8 mouse cellular contexts compared by ENCODE assay signal in the genomic region with DNA sequence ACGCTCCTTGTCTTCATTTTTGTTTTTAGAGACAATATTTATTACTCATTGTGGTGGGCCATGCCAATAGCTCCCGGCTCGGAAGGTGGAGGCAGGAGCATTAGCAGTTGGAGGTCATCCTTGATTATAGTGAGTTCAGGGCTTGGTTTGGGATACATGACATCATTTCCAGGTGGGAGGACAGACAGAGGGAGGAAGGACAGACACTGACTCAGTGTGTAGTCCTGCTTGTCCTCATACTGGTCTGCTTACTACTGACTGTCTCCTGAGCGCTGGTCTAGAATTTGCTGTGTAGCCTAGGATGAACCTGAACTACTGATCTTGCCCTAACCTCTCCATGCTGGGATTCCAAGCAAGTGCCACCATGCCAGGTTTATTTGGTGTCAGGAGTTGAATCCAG. TPM values are rescaled to one million over a fixed set of nuclear protein-coding genes. Genes with fewer than 3 reads are reported as not detected.
DNase-seq lines count a peak whose midpoint lies in the region; ATAC-seq lines count a peak whose summit lies in the region.

TSS of gene Desi1 (minus strand) at position 101 of the 400 bp plus-strand sequence.

- no peak within 1 kb of the TSS for H3K4me2 ChIP-seq in lung, embryonic 16.5 days (ENCODE audit: low read depth, low read length)
- no peak within 1 kb of the TSS for H3K4me2 ChIP-seq in heart, embryonic 15.5 days
- H3K4me2 ChIP-seq in stomach, embryonic 16.5 days (ENCODE audit: low read depth, low read length) = no peak within 1 kb of the TSS

- no peak for DNase-seq in lung, adult 18-20 months
- no peak for DNase-seq in embryonic facial prominence, embryonic 10.5 days (ENCODE audit: low spot score)
- DNase-seq in limb, embryonic 10.5 days (ENCODE audit: low spot score) = no peak
- no peak for DNase-seq in spleen, postnatal 14 days (ENCODE audit: low spot score in 2 of 2)

- H3K4me1 ChIP-seq in lung, embryonic 16.5 days (replicated peaks; ENCODE audit: control insufficient read depth, insufficient read depth, low read length) = no peaks in the 10 kb centered on the region
- no peaks in the 10 kb centered on the region for H3K4me1 ChIP-seq in embryonic facial prominence, embryonic 10.5 days
- no peaks in the 10 kb centered on the region for H3K4me1 ChIP-seq in heart, embryonic 15.5 days (replicated peaks)
- H3K4me1 ChIP-seq in limb, embryonic 10.5 days = no peaks in the 10 kb centered on the region
- no peaks in the 10 kb centered on the region for H3K4me1 ChIP-seq in stomach, embryonic 16.5 days (ENCODE audit: control insufficient read depth, insufficient read depth, low read length)

- no peaks in the 10 kb centered on the region for H3K27me3 ChIP-seq in lung, embryonic 16.5 days (ENCODE audit: control insufficient read depth, insufficient read depth, low read depth, low read length)
- H3K27me3 ChIP-seq in embryonic facial prominence, embryonic 10.5 days (replicated peaks; ENCODE audit: low read depth, poor library complexity, severe bottlenecking) = no peaks in the 10 kb centered on the region
- no peaks in the 10 kb centered on the region for H3K27me3 ChIP-seq in heart, embryonic 15.5 days
- H3K27me3 ChIP-seq in limb, embryonic 10.5 days (ENCODE audit: low read depth, poor library complexity, severe bottlenecking) = no peaks in the 10 kb centered on the region
- no peaks in the 10 kb centered on the region for H3K27me3 ChIP-seq in stomach, embryonic 16.5 days (ENCODE audit: control insufficient read depth, insufficient read depth, low read length)

- no peak within 1 kb of the TSS for H3K4me3 ChIP-seq in lung, embryonic 16.5 days (ENCODE audit: low read length)
- no peak within 1 kb of the TSS for H3K4me3 ChIP-seq in embryonic facial prominence, embryonic 10.5 days
- H3K4me3 ChIP-seq in heart, embryonic 15.5 days = no peak within 1 kb of the TSS
- no peak within 1 kb of the TSS for H3K4me3 ChIP-seq in limb, embryonic 10.5 days
- H3K4me3 ChIP-seq in stomach, embryonic 16.5 days (replicated peaks; ENCODE audit: low read length) = no peak within 1 kb of the TSS

- H3K27ac ChIP-seq in lung, embryonic 16.5 days (ENCODE audit: low read length) = no peak within 1 kb of the TSS
- no peak within 1 kb of the TSS for H3K27ac ChIP-seq in embryonic facial prominence, embryonic 10.5 days (replicated peaks)
- H3K27ac ChIP-seq in heart, embryonic 15.5 days = no peak within 1 kb of the TSS
- no peak within 1 kb of the TSS for H3K27ac ChIP-seq in limb, embryonic 10.5 days
- H3K27ac ChIP-seq in stomach, embryonic 16.5 days (ENCODE audit: low read length) = no peak within 1 kb of the TSS

- no peak for ATAC-seq in lung, embryonic 16.5 days (ENCODE audit: low read depth)
- no peak for ATAC-seq in heart, embryonic 15.5 days (replicated peaks; ENCODE audit: insufficient number of reproducible peaks, insufficient read depth, low FRiP score, low read depth)
- ATAC-seq in stomach, embryonic 16.5 days (ENCODE audit: insufficient read depth, low FRiP score) = no peak
- no peak for ATAC-seq in frontal cortex, adult (ENCODE audit: low TSS enrichment)

- peaks cover 11% of the 10 kb centered on the region for H3K36me3 ChIP-seq in lung, embryonic 16.5 days (ENCODE audit: control insufficient read depth, insufficient read depth, low read length)
- H3K36me3 ChIP-seq in embryonic facial prominence, embryonic 10.5 days (replicated peaks) = peaks cover 97% of the 10 kb centered on the region
- H3K36me3 ChIP-seq in heart, embryonic 15.5 days = peaks cover 58% of the 10 kb centered on the region
- peaks cover 96% of the 10 kb centered on the region for H3K36me3 ChIP-seq in limb, embryonic 10.5 days
- H3K36me3 ChIP-seq in stomach, embryonic 16.5 days (ENCODE audit: control insufficient read depth, insufficient read depth, low read length) = peaks cover 7% of the 10 kb centered on the region; the same call in 1 of the 2 replicates

- WGBS in lung, embryonic 16.5 days = 86% methylated on average over 4 of the region's 4 CpGs
- WGBS in embryonic facial prominence, embryonic 10.5 days = 94% methylated on average over 4 of the region's 4 CpGs
- whole genome bisulfite sequencing in heart, embryonic 15.5 days = 90% methylated on average over 4 of the region's 4 CpGs
- 94% methylated on average over 4 of the region's 4 CpGs for WGBS in limb, embryonic 10.5 days
- 89% methylated on average over 4 of the region's 4 CpGs for whole genome bisulfite sequencing in stomach, embryonic 16.5 days

- no peaks in the 10 kb centered on the region for H3K9me3 ChIP-seq in lung, embryonic 16.5 days (ENCODE audit: control insufficient read depth, low read length)
- H3K9me3 ChIP-seq in embryonic facial prominence, embryonic 10.5 days = no peaks in the 10 kb centered on the region
- H3K9me3 ChIP-seq in heart, embryonic 15.5 days (replicated peaks) = no peaks in the 10 kb centered on the region
- H3K9me3 ChIP-seq in limb, embryonic 10.5 days (replicated peaks) = no peaks in the 10 kb centered on the region
- no peaks in the 10 kb centered on the region for H3K9me3 ChIP-seq in stomach, embryonic 16.5 days (replicated peaks; ENCODE audit: control insufficient read depth, low read length)

- H3K9ac ChIP-seq in lung, embryonic 16.5 days (ENCODE audit: low read length) = no peak within 1 kb of the TSS
- no peak within 1 kb of the TSS for H3K9ac ChIP-seq in heart, embryonic 15.5 days
- no peak within 1 kb of the TSS for H3K9ac ChIP-seq in stomach, embryonic 16.5 days (ENCODE audit: low read length)

RNA-seq across cellular contexts. Expression of gene Desi1, which starts in this region (rescaled TPM):
- 21.6 and 22.7 TPM in 2 replicates for polyA plus RNA-seq in lung, embryonic 16.5 days (2015; fragmentation: Nextera tagmentation; extraction: Ambion mirVana)
- 35.7 and 38.8 TPM in 2 replicates for polyA plus RNA-seq in embryonic facial prominence, embryonic 10.5 days (2016; fragmentation: Nextera tagmentation; extraction: Ambion mirVana)
- polyA plus RNA-seq in heart, embryonic 15.5 days (2015; fragmentation: Nextera tagmentation; extraction: Ambion mirVana) = 16.8 and 26.9 TPM in 2 replicates
- 33.7 and 40.3 TPM in 2 replicates for polyA plus RNA-seq in limb, embryonic 10.5 days (2016; fragmentation: Nextera tagmentation; extraction: Ambion mirVana)
- polyA plus RNA-seq in stomach, embryonic 16.5 days (2015; fragmentation: Nextera tagmentation; extraction: Ambion mirVana) = 18.6 and 19.8 TPM in 2 replicates
